Mouse (Mus musculus): ENCODE results near the gene Thumpd1.
"Not testable (repeated sequence)": the region's sequence is repeated elsewhere in the genome, so short reads cannot be mapped to it uniquely, and the experiment has no call there.

GRCm38 (mm10) chr7:119731262-119731661, 10.7 kb upstream of the Thumpd1 start:
- TF ChIP-seq CTCF (IDR thresholded peaks at IDR 0.05): peak; percentile 39
- not testable (repeated sequence) for TF ChIP-seq EP300 (IDR thresholded peaks at IDR 0.05)
